Mouse (Mus musculus): ENCODE results near the gene Mag. TPM values are rescaled to one million over a fixed set of nuclear protein-coding genes. Genes with fewer than 3 reads are reported as not detected.
A peak's percentile ranks its signal among the peaks of the same experiment; 100 is the strongest.

Mag gene
- total and polyA plus RNA-seq, 2 experiments from 2014 or later: 0.07 to 0.38 TPM

- H3K9ac ChIP-seq (replicated peaks; ENCODE audit: low read depth, low read length): no peak overlapping the region
- H3K27ac ChIP-seq (ENCODE audit: low read depth): no peak overlapping the region
- no peak for ATAC-seq (ENCODE audit: insufficient read depth, low read depth)
- no peaks in the 10 kb centered on the region for H3K4me1 ChIP-seq (ENCODE audit: control insufficient read depth, insufficient read depth)
- WGBS: 53% methylated on average over 3 of the region's 3 CpGs
- no peak overlapping the region for H3K4me2 ChIP-seq (ENCODE audit: low read depth, low read length)
- H3K9me3 ChIP-seq (replicated peaks; ENCODE audit: control insufficient read depth, low read length): no peaks in the 10 kb centered on the region
- no peaks in the 10 kb centered on the region for H3K36me3 ChIP-seq (replicated peaks; ENCODE audit: control insufficient read depth, insufficient read depth, low read length)
- DNase-seq (ENCODE audit: low spot score): no peak
- H3K4me3 ChIP-seq (ENCODE audit: low read depth, low read length): no peak overlapping the region
- 0 out of 2 replicates have a peak, but pooled peaks cover 6% of the 10 kb centered on the region for H3K27me3 ChIP-seq (ENCODE audit: control insufficient read depth, insufficient read depth, low read length)
- TF ChIP-seq CTCF (IDR thresholded peaks at IDR 0.05; ENCODE audit: low read depth) (no peak), EP300 (IDR thresholded peaks at IDR 0.05; ENCODE audit: low read depth) (no peak)
Measured at GRCm38 (mm10) chr7:30881367-30881766, 33.3 kb downstream of the Mag start.

- TF ChIP-seq EP300 (IDR thresholded peaks at IDR 0.05; ENCODE audit: low read depth) (no peak), CTCF (IDR thresholded peaks at IDR 0.05; ENCODE audit: low read depth) (no peak)
- Histone ChIP-seq H3K27ac (ENCODE audit: low read depth) (no peak within 1 kb of the TSS), H3K4me3 (ENCODE audit: low read depth, low read length) (no peak within 1 kb of the TSS), H3K9ac (replicated peaks; ENCODE audit: low read depth, low read length) (no peak within 1 kb of the TSS), H3K4me1 (ENCODE audit: control insufficient read depth, insufficient read depth) (no peaks in the 10 kb centered on the region), H3K36me3 (replicated peaks; ENCODE audit: control insufficient read depth, insufficient read depth, low read length) (no peaks in the 10 kb centered on the region), H3K4me2 (ENCODE audit: low read depth, low read length) (no peak within 1 kb of the TSS), H3K9me3 (replicated peaks; ENCODE audit: control insufficient read depth, low read length) (no peaks in the 10 kb centered on the region), H3K27me3 (ENCODE audit: control insufficient read depth, insufficient read depth, low read length) (0 out of 2 replicates have a peak, but pooled peaks cover 6% of the 10 kb centered on the region)
- 40% methylated on average over 7 of the region's 7 CpGs for WGBS
- no peak for DNase-seq (ENCODE audit: low spot score)
- ATAC-seq (ENCODE audit: insufficient read depth, low read depth): no peak
Measured at GRCm38 (mm10) chr7:30880176-30880575, 34.5 kb downstream of the Mag start, which contains the start of gene Cd22. Cd22 (minus strand) TSS chr7:30880342.

GRCm38 (mm10) chr7:30878950-30879349 lies 35.7 kb downstream of the Mag start:
- H3K27ac ChIP-seq (ENCODE audit: low read depth): no peak overlapping the region
- ATAC-seq (ENCODE audit: insufficient read depth, low read depth) (no peak), DNase-seq (ENCODE audit: low spot score) (no peak)
- H3K4me3 ChIP-seq (ENCODE audit: low read depth, low read length): no peak overlapping the region
- H3K9me3 ChIP-seq (replicated peaks; ENCODE audit: control insufficient read depth, low read length): no peaks in the 10 kb centered on the region
- no peak overlapping the region for H3K4me2 ChIP-seq (ENCODE audit: low read depth, low read length)
- TF ChIP-seq EP300 (IDR thresholded peaks at IDR 0.05; ENCODE audit: low read depth) (no peak), CTCF (IDR thresholded peaks at IDR 0.05; ENCODE audit: low read depth) (no peak)
- 75% methylated on average over 6 of the region's 6 CpGs for WGBS
- H3K4me1 ChIP-seq (ENCODE audit: control insufficient read depth, insufficient read depth): no peaks in the 10 kb centered on the region
- no peaks in the 10 kb centered on the region for H3K36me3 ChIP-seq (replicated peaks; ENCODE audit: control insufficient read depth, insufficient read depth, low read length)
- 0 out of 2 replicates have a peak, but pooled peaks cover 6% of the 10 kb centered on the region for H3K27me3 ChIP-seq (ENCODE audit: control insufficient read depth, insufficient read depth, low read length)
- H3K9ac ChIP-seq (replicated peaks; ENCODE audit: low read depth, low read length): no peak overlapping the region

GRCm38 (mm10) chr7:30873083-30873482 lies 41.6 kb downstream of the Mag start:
- Histone ChIP-seq H3K9me3 (replicated peaks; ENCODE audit: control insufficient read depth, low read length) (no peaks in the 10 kb centered on the region), H3K4me2 (ENCODE audit: low read depth, low read length) (no peak overlapping the region), H3K36me3 (replicated peaks; ENCODE audit: control insufficient read depth, insufficient read depth, low read length) (no peaks in the 10 kb centered on the region), H3K27me3 (ENCODE audit: control insufficient read depth, insufficient read depth, low read length) (0 out of 2 replicates have a peak, but pooled peaks cover 3% of the 10 kb centered on the region), H3K4me3 (ENCODE audit: low read depth, low read length) (no peak overlapping the region), H3K9ac (replicated peaks; ENCODE audit: low read depth, low read length) (no peak overlapping the region), H3K27ac (ENCODE audit: low read depth) (no peak overlapping the region), H3K4me1 (ENCODE audit: control insufficient read depth, insufficient read depth) (no peaks in the 10 kb centered on the region)
- ATAC-seq (ENCODE audit: insufficient read depth, low read depth) (no peak), DNase-seq (ENCODE audit: low spot score) (peak; percentile 55)
- peak; percentile 65 for TF ChIP-seq CTCF (IDR thresholded peaks at IDR 0.05; ENCODE audit: low read depth)
- TF ChIP-seq EP300 (IDR thresholded peaks at IDR 0.05; ENCODE audit: low read depth): no peak
- WGBS: 18% methylated on average over 15 of the region's 15 CpGs

- Histone ChIP-seq H3K4me1 (ENCODE audit: control insufficient read depth, insufficient read depth) (peaks cover 4% of the 10 kb centered on the region; the same call in 1 of the 2 replicates), H3K4me3 (ENCODE audit: low read depth, low read length) (no peak overlapping the region), H3K27ac (ENCODE audit: low read depth) (no peak overlapping the region), H3K9me3 (replicated peaks; ENCODE audit: control insufficient read depth, low read length) (no peaks in the 10 kb centered on the region), H3K4me2 (ENCODE audit: low read depth, low read length) (no peak overlapping the region), H3K9ac (replicated peaks; ENCODE audit: low read depth, low read length) (no peak overlapping the region), H3K36me3 (replicated peaks; ENCODE audit: control insufficient read depth, insufficient read depth, low read length) (no peaks in the 10 kb centered on the region), H3K27me3 (ENCODE audit: control insufficient read depth, insufficient read depth, low read length) (peaks cover 11% of the 10 kb centered on the region; the same call in 1 of the 2 replicates)
- ATAC-seq (ENCODE audit: insufficient read depth, low read depth): no peak
- 35% methylated on average over 8 of the region's 8 CpGs for WGBS
- no peak for TF ChIP-seq EP300 (IDR thresholded peaks at IDR 0.05; ENCODE audit: low read depth)
- no peak for TF ChIP-seq CTCF (IDR thresholded peaks at IDR 0.05; ENCODE audit: low read depth)
- DNase-seq (ENCODE audit: low spot score): no peak
Measured at GRCm38 (mm10) chr7:30863386-30863785, 51.3 kb downstream of the Mag start.

GRCm38 (mm10) chr7:30861464-30861863 lies 53.2 kb downstream of the Mag start, which contains the start of gene Ffar1:
Ffar1 (minus strand) TSS chr7:30861564.
- H3K9ac ChIP-seq (replicated peaks; ENCODE audit: low read depth, low read length): no peak within 1 kb of the TSS
- no peak within 1 kb of the TSS for H3K4me3 ChIP-seq (ENCODE audit: low read depth, low read length)
- ATAC-seq (ENCODE audit: insufficient read depth, low read depth) (no peak), DNase-seq (ENCODE audit: low spot score) (no peak)
- H3K4me2 ChIP-seq (ENCODE audit: low read depth, low read length): no peak within 1 kb of the TSS
- peaks cover 4% of the 10 kb centered on the region; the same call in 1 of the 2 replicates for H3K4me1 ChIP-seq (ENCODE audit: control insufficient read depth, insufficient read depth)
- H3K27me3 ChIP-seq (ENCODE audit: control insufficient read depth, insufficient read depth, low read length): peaks cover 6% of the 10 kb centered on the region; the same call in 1 of the 2 replicates
- H3K27ac ChIP-seq (ENCODE audit: low read depth): no peak within 1 kb of the TSS
- 73% methylated on average over 12 of the region's 12 CpGs for WGBS
- H3K36me3 ChIP-seq (replicated peaks; ENCODE audit: control insufficient read depth, insufficient read depth, low read length): no peaks in the 10 kb centered on the region
- H3K9me3 ChIP-seq (replicated peaks; ENCODE audit: control insufficient read depth, low read length): no peaks in the 10 kb centered on the region
- TF ChIP-seq CTCF (IDR thresholded peaks at IDR 0.05; ENCODE audit: low read depth): no peak
- TF ChIP-seq EP300 (IDR thresholded peaks at IDR 0.05; ENCODE audit: low read depth): no peak
